Mouse (Mus musculus) layer of hippocampus, adult 6 months (tissue): ENCODE results near the gene B3galt2. TPM values are rescaled to one million over a fixed set of nuclear protein-coding genes. Genes with fewer than 3 reads are reported as not detected.

Experiments
- long read RNA-seq, 2 experiments: library from polyadenylated mRNA; unstranded; transcript quantifications; one replicate each; pipeline ENCODE4 v2.0.0; 2019 to 2020
- polyA plus RNA-seq: library from polyadenylated mRNA; unstranded; fragments of <200 nt; fragmentation: Nextera tagmentation; gene quantifications from 2 replicates; pipeline ENCODE4 v1.2.3, GENCODE M21; 2021

B3galt2 gene
- 6.0 and 7.8 TPM in 2 replicates for polyA plus RNA-seq
- long read RNA-seq, experiment 1, full-length matches to known transcripts = 17 of 38 reads
- long read RNA-seq, experiment 1, partial matches to known transcripts = 6 of 38 reads
- long read RNA-seq, experiment 1, other reads (novel, unspliced or antisense) = 15 of 38 reads
- long read RNA-seq, experiment 2, full-length matches to known transcripts = 159 of 167 reads
- long read RNA-seq, experiment 2, partial matches to known transcripts = 0 of 167 reads
- long read RNA-seq, experiment 2, other reads (novel, unspliced or antisense) = 8 of 167 reads

GRCm38 (mm10) chr1:143640650-143641407 is at the start of gene B3galt2:
Gene B3galt2, plus strand, starts transcription at chr1:143640664.

DNA sequence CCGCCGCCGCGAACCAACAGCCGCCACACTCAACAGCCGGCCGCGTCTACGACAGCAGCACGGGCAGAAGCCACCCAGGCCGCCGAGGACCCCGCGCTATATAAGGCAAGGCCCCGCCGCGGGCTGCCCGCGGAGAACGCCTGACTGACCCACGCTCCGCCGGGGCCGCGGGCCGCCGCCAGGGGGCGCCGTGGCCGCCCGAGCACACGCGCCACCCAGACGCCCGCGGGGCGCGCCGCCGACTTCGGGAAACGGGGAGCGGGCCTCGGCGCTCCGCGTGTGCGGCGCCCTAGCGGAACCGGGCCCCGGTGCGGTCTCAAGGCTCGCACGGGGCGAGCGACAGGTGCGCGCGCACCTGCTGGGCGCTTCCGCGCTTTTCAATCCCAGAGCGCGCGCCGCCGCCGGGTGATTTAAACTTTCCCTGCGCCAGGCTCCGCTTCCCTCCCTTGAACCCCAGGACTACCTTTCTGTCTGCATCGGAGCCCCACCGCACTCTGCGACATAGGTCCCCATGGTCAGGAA is 62.3 kb downstream of the B3galt2 start, which contains the start of gene Cdc73:
Gene Cdc73 (minus strand): TSS at position 153 of the 522 bp plus-strand sequence.

Other genes with a start within 250 kb of the B3galt2 start
- gene Cdc73, start 62.2 kb downstream of the B3galt2 start, polyA plus RNA-seq = 2.9 and 3.2 TPM in 2 replicates
- gene Glrx2, start 75.7 kb downstream of the B3galt2 start, polyA plus RNA-seq = 240 and 243 TPM in 2 replicates
- gene Trove2, start 136.4 kb downstream of the B3galt2 start, polyA plus RNA-seq = 4.4 and 6.5 TPM in 2 replicates
- gene Uchl5, start 136.6 kb downstream of the B3galt2 start, polyA plus RNA-seq = 80.9 and 92.8 TPM in 2 replicates